Comparison of ENCODE assay signal across 13 mouse cellular contexts in genomic region chr8:20599350-20599749, GRCm38 (mm10). TPM values are rescaled to one million over a fixed set of nuclear protein-coding genes. Genes with fewer than 3 reads are reported as not detected.
"Had no signal": no experiment of that assay in that cellular context is flagged by ENCODE, and none has a peak within 500 bp of the region (broad histone marks: within the 10 kb centered on the region; RNA-seq: fewer than 3 reads in every experiment).

No protein-coding gene starts in this region.

RNA-seq across cellular contexts. Expression of gene Gm21119, which starts 15.4 kb away (rescaled TPM):
- polyA plus RNA-seq: kidney, embryonic 14.5 days; large intestine, adult 2 months; limb, embryonic 10.5 days; limb, embryonic 14.5 days; liver, adult 2 months; liver, embryonic 13.5 days; liver, embryonic 16.5 days; lung, adult 2 months; midbrain, embryonic 10.5 days; midbrain, embryonic 13.5 days; myocyte; neural tube, embryonic 15.5 days; stomach, embryonic 14.5 days had no signal
